Mouse (Mus musculus): ENCODE data around the gene Pax5. TPM values are rescaled to one million over a fixed set of nuclear protein-coding genes. Genes with fewer than 3 reads are reported as not detected.

The Pax5 gene
- polyA plus RNA-seq, 1 experiment from 2014 or later: not detected

DNA sequence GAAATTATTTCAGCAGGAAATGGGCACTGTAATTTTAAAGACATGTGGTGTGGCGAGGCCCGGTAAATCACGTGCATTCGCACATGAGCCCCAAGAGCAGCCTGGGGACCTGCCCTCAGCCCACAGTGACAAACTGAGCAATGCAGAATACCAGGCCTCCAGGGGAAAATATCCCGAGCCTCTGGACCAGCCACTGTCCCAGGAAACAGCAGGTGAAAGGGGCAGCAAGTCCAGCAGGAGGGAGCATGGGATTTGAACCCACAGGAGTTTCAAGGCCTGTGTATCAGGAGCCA lies 86.9 kb downstream of the Pax5 start:
- CTCF ChIA-PET: interaction anchor here (1.5 kb wide), 1 partner anchor 12 kb away, joined by 3 read pairs; no protein-coding TSS in a partner anchor
- POLR2A ChIA-PET: no interaction called here
- peaks cover 24% of the 10 kb centered on the region for H3K27me3 ChIP-seq
- DNase-seq (ENCODE audit: low read depth, low spot score): no peak
- no peak for TF ChIP-seq CTCF (IDR thresholded peaks at IDR 0.05)
- no peak for ATAC-seq
- in situ Hi-C loops (cut with MboI; ENCODE audit: low pct_unique_long_range_greater_than_20kb): no loop called here

DNA sequence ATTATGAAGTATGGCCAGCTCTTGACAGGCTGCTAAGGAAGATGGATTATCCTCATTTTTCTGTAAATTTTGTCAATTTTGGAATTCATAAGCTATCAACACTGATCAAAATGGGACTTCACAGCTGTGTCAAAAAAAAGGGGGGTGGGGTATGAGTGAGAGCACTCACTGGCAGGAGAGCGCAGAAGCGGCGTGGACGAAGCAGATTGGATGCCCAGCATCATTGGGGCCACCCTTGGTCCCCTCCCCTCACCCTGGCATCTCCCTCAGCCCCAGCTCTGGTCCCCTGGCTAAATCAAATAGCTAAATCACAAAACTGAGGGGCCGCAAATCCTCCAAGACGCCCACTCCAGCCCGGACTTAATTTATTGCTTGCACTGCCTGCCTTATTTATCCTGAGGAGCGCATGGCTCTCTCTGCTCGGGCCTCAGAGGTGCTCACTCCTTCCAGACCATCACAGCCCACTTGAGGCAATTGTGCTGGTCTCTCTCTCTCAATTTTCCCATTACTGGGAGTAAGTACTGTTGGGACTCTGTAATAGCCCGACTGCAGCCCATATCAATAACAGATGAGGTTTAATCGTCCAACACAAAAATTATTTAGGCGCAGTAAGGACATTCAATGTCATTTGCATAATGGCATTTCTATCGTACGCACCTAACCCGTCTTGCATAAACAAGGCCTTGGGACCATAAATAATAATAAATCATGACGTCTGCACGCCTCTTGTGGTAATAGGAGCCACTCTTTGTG lies 87.4 kb downstream of the Pax5 start:
- ChIA-PET POLR2A (no interaction called here), CTCF (interaction anchor here (1.5 kb wide), 1 partner anchor 12 kb away, joined by 3 read pairs; no protein-coding TSS in a partner anchor)
- ATAC-seq (no peak), DNase-seq (ENCODE audit: low read depth, low spot score) (no peak)
- in situ Hi-C loops (cut with MboI; ENCODE audit: low pct_unique_long_range_greater_than_20kb): no loop called here
- TF ChIP-seq CTCF (IDR thresholded peaks at IDR 0.05): no peak
- peaks cover 24% of the 10 kb centered on the region for H3K27me3 ChIP-seq

DNA sequence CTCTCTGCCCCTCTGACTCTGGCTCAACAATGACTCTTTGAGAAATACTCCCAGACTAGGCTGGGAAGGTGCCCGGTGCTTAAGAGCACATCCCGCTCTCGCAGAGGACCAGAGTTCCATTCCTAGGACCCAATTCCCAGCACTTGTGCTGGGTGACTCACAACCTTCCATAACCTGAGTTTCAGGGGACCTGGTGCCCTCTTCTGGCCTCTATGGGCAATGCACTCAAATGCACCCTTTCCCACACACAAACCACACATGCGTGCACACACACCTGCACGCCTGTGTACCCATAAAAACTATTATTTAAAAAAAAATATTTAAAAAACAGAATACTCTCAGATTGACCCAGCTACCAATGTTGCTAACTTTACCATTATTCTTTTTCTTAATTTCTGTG lies 90.0 kb downstream of the Pax5 start:
- no peak for TF ChIP-seq CTCF (IDR thresholded peaks at IDR 0.05)
- in situ Hi-C loops (cut with MboI; ENCODE audit: low pct_unique_long_range_greater_than_20kb): no loop called here
- ChIA-PET POLR2A (no interaction called here), CTCF (no interaction called here)
- H3K27me3 ChIP-seq: peaks cover 24% of the 10 kb centered on the region
- no peak for ATAC-seq
- DNase-seq (ENCODE audit: low read depth, low spot score): no peak

DNA sequence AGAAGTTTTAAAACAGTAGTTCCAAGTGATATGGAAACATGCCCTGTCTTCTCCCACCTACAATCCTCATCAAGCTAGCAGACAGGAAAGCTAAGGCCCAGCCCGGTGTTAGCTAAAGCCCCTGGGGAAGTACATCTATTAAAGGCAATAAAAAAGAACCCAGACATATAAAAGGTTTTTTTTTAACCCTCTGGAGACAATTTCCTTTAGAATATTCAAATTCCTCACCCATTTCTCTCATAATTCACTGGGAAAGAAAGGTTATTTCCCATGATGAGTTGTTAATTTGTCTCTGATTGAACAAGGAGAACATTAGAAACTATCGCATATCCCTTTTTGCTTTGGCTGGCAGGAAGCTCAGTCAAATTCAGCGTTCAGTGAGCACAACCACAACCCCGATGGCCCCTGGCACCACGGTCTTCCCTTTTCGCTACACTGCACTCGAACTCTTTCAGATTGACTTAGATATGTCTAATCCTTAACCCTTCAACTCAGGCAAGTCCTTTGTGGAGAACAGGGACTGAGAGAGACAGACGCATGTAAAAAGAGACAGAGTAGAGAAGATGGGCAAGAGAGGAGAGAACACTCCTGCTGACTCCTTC lies 96.1 kb downstream of the Pax5 start:
- DNase-seq (ENCODE audit: low read depth, low spot score) (no peak), ATAC-seq (no peak)
- no peak for TF ChIP-seq CTCF (IDR thresholded peaks at IDR 0.05)
- H3K27me3 ChIP-seq: no peaks in the 10 kb centered on the region
- CTCF ChIA-PET: no interaction called here
- POLR2A ChIA-PET: no interaction called here
- in situ Hi-C loops (cut with MboI; ENCODE audit: low pct_unique_long_range_greater_than_20kb): no loop called here

DNA sequence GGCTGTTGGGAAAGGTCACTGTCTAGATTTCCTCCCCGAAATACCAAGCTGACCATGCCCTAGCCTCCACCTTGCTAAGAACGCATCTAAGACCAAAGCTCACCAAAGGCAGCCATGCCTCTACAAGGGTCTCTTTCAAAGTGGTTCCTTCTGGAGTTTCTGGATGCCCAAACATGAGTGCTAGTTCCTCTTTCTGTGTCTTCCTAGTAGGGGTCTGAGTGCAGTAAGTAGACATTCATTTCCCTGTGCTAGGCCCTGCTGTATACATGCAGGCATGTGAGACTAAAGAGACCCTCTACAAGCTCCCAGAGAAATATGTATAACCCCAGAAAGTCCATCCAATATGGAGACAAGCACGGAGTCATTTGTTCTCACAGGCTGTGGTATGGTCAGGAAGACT lies 97.9 kb downstream of the Pax5 start:
- no peak for TF ChIP-seq CTCF (IDR thresholded peaks at IDR 0.05)
- CTCF ChIA-PET: no interaction called here
- in situ Hi-C loops (cut with MboI; ENCODE audit: low pct_unique_long_range_greater_than_20kb): no loop called here
- ATAC-seq: no peak
- POLR2A ChIA-PET: no interaction called here
- peaks cover 5% of the 10 kb centered on the region for H3K27me3 ChIP-seq
- no peak for DNase-seq (ENCODE audit: low read depth, low spot score)

DNA sequence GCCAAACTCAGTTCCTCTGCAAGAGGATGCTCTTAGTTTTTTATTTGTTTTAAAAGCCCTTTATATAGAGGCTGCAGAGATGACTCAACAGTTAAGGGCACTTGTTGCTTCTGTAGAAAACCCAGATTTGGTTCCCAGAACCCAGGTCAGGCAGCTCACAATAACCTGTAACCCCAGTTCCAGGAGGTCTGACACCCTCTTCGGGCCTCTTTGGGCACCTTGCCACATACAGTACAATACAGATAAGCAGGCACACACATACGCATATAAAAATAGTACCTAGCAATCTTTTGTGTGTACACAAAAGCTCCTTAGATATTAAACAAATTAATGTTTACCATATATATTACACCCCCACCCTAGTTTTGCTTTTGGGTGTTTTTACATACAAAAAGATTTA lies 104.8 kb downstream of the Pax5 start:
- no peak for DNase-seq (ENCODE audit: low read depth, low spot score)
- TF ChIP-seq CTCF (IDR thresholded peaks at IDR 0.05): no peak
- CTCF ChIA-PET: no interaction called here
- POLR2A ChIA-PET: no interaction called here
- no peak for ATAC-seq
- in situ Hi-C loops (cut with MboI; ENCODE audit: low pct_unique_long_range_greater_than_20kb): no loop called here
- peaks cover 17% of the 10 kb centered on the region for H3K27me3 ChIP-seq

DNA sequence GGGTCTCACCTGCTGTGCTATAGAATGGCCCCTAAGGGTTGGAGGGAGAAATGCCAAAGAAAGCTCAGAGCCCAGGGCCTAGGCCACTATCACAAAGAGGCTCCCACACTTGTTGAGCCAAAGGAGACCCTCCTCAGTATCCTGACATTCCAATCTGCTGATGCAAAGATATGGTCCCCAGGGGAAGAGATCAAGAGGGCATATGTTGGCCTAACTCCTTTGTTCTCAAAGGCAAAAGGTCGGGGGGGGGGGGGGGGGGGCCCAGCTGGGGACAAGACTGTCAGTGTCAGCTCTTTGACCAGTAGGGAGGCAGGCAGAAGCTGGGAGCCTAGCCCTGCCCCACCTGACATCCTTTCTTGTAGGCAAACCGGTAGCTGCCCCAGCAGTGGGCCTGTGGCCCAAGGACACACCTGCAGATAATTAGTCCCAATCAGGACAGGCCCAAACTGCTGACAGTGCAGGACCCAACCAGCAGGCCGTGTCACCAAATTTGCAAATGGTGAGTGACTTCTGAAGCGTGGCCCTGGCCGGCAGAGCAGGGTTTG lies 108.0 kb downstream of the Pax5 start:
- ATAC-seq: no peak
- peaks cover 22% of the 10 kb centered on the region for H3K27me3 ChIP-seq
- TF ChIP-seq CTCF (IDR thresholded peaks at IDR 0.05): no peak
- ChIA-PET POLR2A (no interaction called here), CTCF (no interaction called here)
- DNase-seq (ENCODE audit: low read depth, low spot score): no peak
- in situ Hi-C loops (cut with MboI; ENCODE audit: low pct_unique_long_range_greater_than_20kb): no loop called here

DNA sequence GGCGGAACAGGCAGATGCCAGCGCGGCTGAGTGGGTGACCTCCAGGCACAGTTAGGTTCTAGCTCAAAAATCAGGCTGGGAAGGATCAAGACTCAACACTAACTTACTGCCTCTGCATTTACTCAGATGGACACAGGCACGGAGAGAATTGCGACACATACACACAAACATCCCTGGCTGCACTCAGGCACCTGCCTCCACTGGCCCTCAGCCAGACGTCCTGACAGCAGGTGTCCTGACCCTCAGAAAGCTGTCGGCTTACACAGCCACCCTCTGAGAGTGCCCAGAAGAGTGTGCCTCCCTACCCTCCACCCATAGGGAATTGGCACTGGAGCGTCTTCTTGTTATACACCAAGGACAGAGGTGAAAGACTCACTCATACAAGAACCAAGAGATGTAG lies 108.9 kb downstream of the Pax5 start:
- DNase-seq (ENCODE audit: low read depth, low spot score) (no peak), ATAC-seq (no peak)
- POLR2A ChIA-PET: no interaction called here
- in situ Hi-C loops (cut with MboI; ENCODE audit: low pct_unique_long_range_greater_than_20kb): no loop called here
- TF ChIP-seq CTCF (IDR thresholded peaks at IDR 0.05): no peak
- CTCF ChIA-PET: no interaction called here
- peaks cover 22% of the 10 kb centered on the region for H3K27me3 ChIP-seq

DNA sequence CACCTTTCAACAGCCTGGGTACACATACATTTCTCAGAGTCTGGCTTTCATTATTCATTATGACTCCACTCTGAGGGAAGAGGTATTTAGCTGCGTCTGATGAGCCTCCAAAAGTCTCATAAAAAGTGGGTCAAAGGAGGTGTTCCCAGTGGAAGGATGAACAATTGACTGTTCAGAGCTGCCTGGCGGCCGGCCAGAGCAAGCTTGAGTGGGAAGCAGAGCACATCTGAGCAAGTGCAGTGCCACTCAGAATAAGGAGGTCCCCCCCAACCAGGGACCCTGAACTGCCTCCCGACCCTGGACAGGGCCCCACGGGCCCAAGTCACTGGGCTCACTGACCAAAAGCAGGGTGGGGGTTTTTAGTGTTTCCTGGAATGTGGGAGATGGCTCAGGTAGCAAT lies 109.4 kb downstream of the Pax5 start:
- no peak for ATAC-seq
- H3K27me3 ChIP-seq: peaks cover 22% of the 10 kb centered on the region
- no peak for TF ChIP-seq CTCF (IDR thresholded peaks at IDR 0.05)
- ChIA-PET POLR2A (no interaction called here), CTCF (no interaction called here)
- in situ Hi-C loops (cut with MboI; ENCODE audit: low pct_unique_long_range_greater_than_20kb): no loop called here
- DNase-seq (ENCODE audit: low read depth, low spot score): no peak

DNA sequence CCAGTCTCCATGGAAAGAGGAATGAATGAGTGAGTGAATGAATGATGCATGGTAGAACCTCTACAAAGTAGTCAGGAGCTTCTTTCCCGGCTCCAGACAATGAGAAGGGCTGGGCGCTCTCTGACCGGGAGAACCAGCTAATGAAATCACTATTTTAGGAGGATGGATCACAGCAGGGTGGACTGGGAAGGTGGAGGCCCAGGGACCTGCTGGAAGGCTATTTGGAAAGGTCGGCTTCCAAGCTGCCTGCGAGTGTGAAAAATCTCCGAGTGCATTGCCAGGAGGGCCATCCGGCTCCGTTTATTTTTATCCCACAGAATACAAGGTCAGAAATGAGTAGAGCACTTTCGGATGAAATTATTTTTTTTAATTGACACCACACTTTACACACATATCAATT lies 112.3 kb downstream of the Pax5 start:
- in situ Hi-C loops (cut with MboI; ENCODE audit: low pct_unique_long_range_greater_than_20kb): no loop called here
- H3K27me3 ChIP-seq: peaks cover 25% of the 10 kb centered on the region
- CTCF ChIA-PET: no interaction called here
- ATAC-seq: no peak
- POLR2A ChIA-PET: no interaction called here
- no peak for DNase-seq (ENCODE audit: low read depth, low spot score)
- TF ChIP-seq CTCF (IDR thresholded peaks at IDR 0.05): no peak

DNA sequence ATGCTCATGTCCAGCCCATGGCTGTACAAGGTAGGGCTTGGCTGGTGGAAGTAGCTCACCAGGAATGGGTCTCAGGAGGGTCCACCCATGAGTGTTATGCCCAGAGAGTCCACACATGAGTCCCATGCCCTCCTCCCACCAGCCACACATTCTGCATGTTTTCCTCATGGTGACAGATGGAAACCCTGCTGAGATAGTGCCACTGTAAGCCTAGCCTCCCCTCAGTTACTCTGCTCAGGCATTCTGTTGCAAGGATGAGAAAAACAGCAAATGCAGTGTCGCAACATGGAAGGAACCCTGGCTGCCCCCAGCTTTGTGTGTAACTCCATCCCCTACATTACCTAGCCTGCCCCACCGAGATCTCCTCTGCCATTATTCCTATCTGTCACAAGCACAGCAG lies 117.2 kb downstream of the Pax5 start:
- ATAC-seq (no peak), DNase-seq (ENCODE audit: low read depth, low spot score) (no peak)
- H3K27me3 ChIP-seq: peaks cover 9% of the 10 kb centered on the region
- in situ Hi-C loops (cut with MboI; ENCODE audit: low pct_unique_long_range_greater_than_20kb): no loop called here
- CTCF ChIA-PET: no interaction called here
- POLR2A ChIA-PET: no interaction called here
- no peak for TF ChIP-seq CTCF (IDR thresholded peaks at IDR 0.05)

DNA sequence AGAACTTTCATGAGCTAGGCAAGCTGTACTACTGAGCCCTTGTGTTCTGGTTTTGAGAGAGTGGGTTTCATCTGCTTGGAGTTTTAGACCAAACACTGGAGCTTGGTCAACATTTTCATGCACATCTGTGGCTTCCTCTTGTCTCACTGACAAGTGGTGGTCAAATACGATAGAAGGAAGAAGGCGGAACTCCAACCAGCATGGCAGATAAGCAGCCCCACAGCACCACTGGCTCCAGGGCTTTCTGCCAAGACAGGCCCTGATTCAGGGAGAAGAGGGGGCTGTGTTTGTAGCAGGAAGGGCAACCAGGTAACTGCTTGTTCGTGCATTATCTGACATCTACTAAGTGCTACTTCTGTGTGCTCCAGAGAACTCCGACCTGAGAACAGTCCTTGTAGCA lies 127.6 kb downstream of the Pax5 start:
- no peak for TF ChIP-seq CTCF (IDR thresholded peaks at IDR 0.05)
- H3K27me3 ChIP-seq: peaks cover 7% of the 10 kb centered on the region
- POLR2A ChIA-PET: no interaction called here
- CTCF ChIA-PET: no interaction called here
- DNase-seq (ENCODE audit: low read depth, low spot score) (no peak), ATAC-seq (no peak)
- in situ Hi-C loops (cut with MboI; ENCODE audit: low pct_unique_long_range_greater_than_20kb): no loop called here
